Mouse (Mus musculus) liver, postnatal 0 days (tissue): ENCODE measurements at regions not wholly inside any gene's neighbourhood (a gene's known extent, or its start where the extent isn't known, plus 50 kb on each side); places are given as distances from the start of the nearest gene placed in this dataset.

Experiments used
- ATAC-seq: fragments of 200-750 bp; cut with Nextera tagmentation; 2 replicates; pipeline ENCODE4 v1.8.0; 2017; ENCODE audit warnings: mild to moderate bottlenecking, moderate library complexity
- DNase-seq: peaks from one replicate; pipeline ENCODE4 v3.0.0-alpha.2; 2016
- H3K27ac ChIP-seq: fragments of 300-500 bp; sonication (generic); 2 replicates; pipeline ENCODE4 v1.5.1; 2014; ENCODE audit warnings: antibody characterized with exemption, moderate library complexity, mild to moderate bottlenecking, low read depth
- H3K27me3 ChIP-seq: fragments of 300-500 bp; sonication (generic); 2 replicates; pipeline ENCODE4 v1.6.1; 2014; ENCODE audit warnings: low read length, control low read depth, mixed read lengths; ENCODE audit not compliant: insufficient read depth
- H3K36me3 ChIP-seq: fragments of 300-500 bp; sonication (generic); replicated peaks from 2 replicates; pipeline ENCODE4 v1.6.1; 2014; ENCODE audit warnings: mild to moderate bottlenecking, control low read depth, low read length, moderate library complexity, mixed read lengths; ENCODE audit not compliant: insufficient read depth
- H3K4me1 ChIP-seq: fragments of 300-500 bp; sonication (generic); 2 replicates; pipeline ENCODE4 v1.6.1; 2014; ENCODE audit warnings: antibody characterized with exemption, mild to moderate bottlenecking, control low read depth; ENCODE audit not compliant: insufficient read depth
- H3K4me2 ChIP-seq: fragments of 300-500 bp; sonication (generic); 2 replicates; pipeline ENCODE4 v1.6.1; 2014; ENCODE audit warnings: low read depth, mild to moderate bottlenecking, low read length, moderate library complexity, mixed read lengths
- H3K4me3 ChIP-seq: fragments of 300-500 bp; sonication (generic); 2 replicates; pipeline ENCODE4 v1.5.1; 2014; ENCODE audit warnings: low read depth, low read length
- H3K9ac ChIP-seq: fragments of 300-500 bp; sonication (generic); replicated peaks from 2 replicates; pipeline ENCODE4 v1.6.1; 2014; ENCODE audit warnings: mild to moderate bottlenecking, moderate library complexity
- H3K9me3 ChIP-seq: fragments of 300-500 bp; sonication (generic); 2 replicates; pipeline ENCODE4 v1.6.1; 2016; ENCODE audit warnings: mild to moderate bottlenecking, control low read depth, low read length, mixed read lengths
- CTCF ChIP-seq: sonication (generic); IDR thresholded peaks from 2 replicates; pipeline ENCODE4 v1.5.1; 2016; ENCODE audit warnings: antibody characterized with exemption, low read depth
- EP300 ChIP-seq: IDR thresholded peaks from 2 replicates; pipeline ENCODE4 v1.6.1; 2016; ENCODE audit warnings: antibody characterized with exemption, low read depth, mild to moderate bottlenecking
- WGBS: fragments of 180-500 bp; shearing (Covaris S2); extraction: QIAGEN DNeasy Blood & Tissue Kit; methylation state at CpG from one replicate; pipeline ENCODE4 v1.1.7; 2014; ENCODE audit not compliant: insufficient replicate concordance; 5-methylcytosine and 5-hydroxymethylcytosine counted together

DNA sequence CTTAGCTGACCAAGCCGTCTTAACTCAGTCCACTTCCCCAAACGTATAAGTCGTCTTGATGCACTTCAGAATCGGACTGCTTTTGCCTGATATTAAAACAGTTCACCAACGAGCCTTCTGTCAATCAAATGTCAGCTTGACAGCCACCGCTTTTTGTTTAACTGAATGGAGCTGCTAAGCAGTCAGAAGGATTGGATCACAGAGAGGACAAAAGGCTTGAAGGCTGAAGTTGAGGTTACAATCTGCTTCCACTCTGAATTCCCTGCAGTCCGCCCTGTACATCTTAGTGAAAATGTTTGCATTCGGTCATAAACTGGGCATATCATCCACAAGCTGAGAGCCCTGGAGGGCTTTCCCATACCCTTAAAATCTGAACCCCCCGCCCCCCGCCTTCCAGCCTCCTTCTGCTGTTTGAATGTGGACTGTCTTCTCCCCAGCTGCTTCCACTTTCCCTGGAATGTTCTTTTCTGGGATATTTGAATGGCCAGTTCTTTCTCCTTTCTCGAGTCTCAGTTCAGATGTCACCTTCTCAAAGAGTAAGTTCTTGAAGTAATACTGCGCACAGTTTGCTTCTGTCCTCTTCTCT is 217.0 kb downstream of the Hs3st3b1 start:
- Histone ChIP-seq H3K27me3 (no peaks in the 10 kb centered on the region), H3K27ac (no peak overlapping the region), H3K36me3 (no peaks in the 10 kb centered on the region), H3K9me3 (no peaks in the 10 kb centered on the region), H3K4me3 (no peak overlapping the region), H3K9ac (no peak overlapping the region), H3K4me2 (no peak overlapping the region), H3K4me1 (no peaks in the 10 kb centered on the region)
- no peak for ATAC-seq
- no peak for TF ChIP-seq EP300
- TF ChIP-seq CTCF: no peak
- DNase-seq: no peak
- WGBS: 69% methylated on average over 12 of the region's 12 CpGs

GRCm38 (mm10) chr11:63706057-63706456 is 216.0 kb downstream of the Hs3st3b1 start:
- TF ChIP-seq EP300: no peak
- no peak for TF ChIP-seq CTCF
- 64% methylated on average over 8 of the region's 8 CpGs for WGBS

GRCm38 (mm10) chr11:63707093-63707492 is 215.0 kb downstream of the Hs3st3b1 start:
- Histone ChIP-seq H3K4me1 (no peaks in the 10 kb centered on the region), H3K27me3 (no peaks in the 10 kb centered on the region), H3K27ac (no peak overlapping the region), H3K36me3 (no peaks in the 10 kb centered on the region), H3K9ac (no peak overlapping the region), H3K4me3 (no peak overlapping the region), H3K9me3 (no peaks in the 10 kb centered on the region), H3K4me2 (no peak overlapping the region)
- WGBS: 53% methylated on average over 5 of the region's 5 CpGs
- DNase-seq (no peak), ATAC-seq (no peak)
- TF ChIP-seq CTCF (no peak), EP300 (no peak)

More at GRCm38 (mm10) chr11:63706057-63706456, 216.0 kb downstream of the Hs3st3b1 start:
- Histone ChIP-seq H3K36me3 (no peaks in the 10 kb centered on the region), H3K27me3 (no peaks in the 10 kb centered on the region), H3K27ac (no peak overlapping the region), H3K4me3 (no peak overlapping the region), H3K9me3 (no peaks in the 10 kb centered on the region), H3K4me1 (no peaks in the 10 kb centered on the region), H3K4me2 (no peak overlapping the region), H3K9ac (no peak overlapping the region)
- ATAC-seq: no peak
- DNase-seq: no peak

- no peak for TF ChIP-seq CTCF
- DNase-seq (no peak), ATAC-seq (no peak)
- H3K4me3 ChIP-seq: no peak overlapping the region
- no peaks in the 10 kb centered on the region for H3K4me1 ChIP-seq
- no peaks in the 10 kb centered on the region for H3K36me3 ChIP-seq
- no peaks in the 10 kb centered on the region for H3K9me3 ChIP-seq
- no peak overlapping the region for H3K27ac ChIP-seq
- H3K4me2 ChIP-seq: no peak overlapping the region
- H3K9ac ChIP-seq: no peak overlapping the region
- no peaks in the 10 kb centered on the region for H3K27me3 ChIP-seq
- 66% methylated on average over 4 of the region's 4 CpGs for WGBS
These were observed 213.7 kb downstream of the Hs3st3b1 start for GRCm38 (mm10) chr11:63708412-63708811.

GRCm38 (mm10) chr11:63712053-63712864 is 209.8 kb downstream of the Hs3st3b1 start:
- WGBS: 66% methylated on average over 15 of the region's 15 CpGs
- no peak overlapping the region for H3K27ac ChIP-seq
- TF ChIP-seq CTCF: no peak
- TF ChIP-seq EP300: no peak
- no peak overlapping the region for H3K4me2 ChIP-seq
- DNase-seq: no peak
- no peaks in the 10 kb centered on the region for H3K27me3 ChIP-seq
- no peak for ATAC-seq
- H3K4me1 ChIP-seq: no peaks in the 10 kb centered on the region
- no peak overlapping the region for H3K9ac ChIP-seq
- no peak overlapping the region for H3K4me3 ChIP-seq
- H3K36me3 ChIP-seq: no peaks in the 10 kb centered on the region
- H3K9me3 ChIP-seq: no peaks in the 10 kb centered on the region

DNA sequence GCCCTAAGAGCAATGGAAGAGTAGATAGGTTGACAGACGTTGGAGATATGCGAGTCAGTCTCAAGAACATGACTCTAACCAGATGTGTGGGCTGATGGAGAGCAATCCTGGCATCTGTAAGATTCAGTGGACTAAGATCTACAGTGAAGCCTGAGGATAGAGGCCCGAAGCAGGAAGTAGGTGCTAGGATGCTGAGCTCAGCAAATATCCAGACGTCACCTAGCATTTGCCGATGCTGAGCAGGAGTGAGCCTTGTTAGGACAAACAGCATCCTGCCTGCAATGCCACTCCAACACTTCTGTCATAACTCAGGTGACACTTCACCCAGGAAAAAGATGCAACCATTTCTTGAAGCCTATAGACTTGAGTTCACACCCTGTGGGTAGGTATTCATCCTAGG is 199.8 kb downstream of the Hs3st3b1 start:
- ATAC-seq (no peak), DNase-seq (no peak)
- no peak overlapping the region for H3K27ac ChIP-seq
- H3K4me3 ChIP-seq: no peak overlapping the region
- no peak overlapping the region for H3K9ac ChIP-seq
- no peaks in the 10 kb centered on the region for H3K27me3 ChIP-seq
- no peak for TF ChIP-seq EP300
- TF ChIP-seq CTCF: no peak
- WGBS: 85% methylated on average over 5 of the region's 5 CpGs
- no peak overlapping the region for H3K4me2 ChIP-seq
- no peaks in the 10 kb centered on the region for H3K4me1 ChIP-seq
- no peaks in the 10 kb centered on the region for H3K36me3 ChIP-seq
- no peaks in the 10 kb centered on the region for H3K9me3 ChIP-seq
